Mouse (Mus musculus) activated CD4-positive, CD25-positive, alpha-beta regulatory T cell, adult 4 months (primary cell): ENCODE data around the gene T. TPM values are rescaled to one million over a fixed set of nuclear protein-coding genes. Genes with fewer than 3 reads are reported as not detected.

ENCODE experiments used
- polyA plus RNA-seq, 2 experiments: library from polyadenylated mRNA; unstranded; fragments of 100-300 nt; shearing (Covaris generic); gene quantifications; one replicate each; pipeline ENCODE4 v1.2.1; 2017

The T gene
- polyA plus RNA-seq, 2 experiments from 2014 or later = not detected

Other genes starting within 250 kb of the T start
- gene Ccr6, start 198.4 kb upstream of the T start, polyA plus RNA-seq = 10 to 100 TPM; 90.9 to 94.0 TPM
- 100 to 1,000 TPM; 223 to 231 TPM for gene Mpc1, start 151.5 kb upstream of the T start, polyA plus RNA-seq
- gene Sft2d1, start 123.3 kb upstream of the T start, polyA plus RNA-seq = 100 to 1,000 TPM; 122 to 128 TPM
- under 1 TPM in 1 of 2 experiments, not detected in 1; 0.13 TPM for gene Prr18, start 97.0 kb upstream of the T start, polyA plus RNA-seq
- under 1 TPM in 1 of 2 experiments, not detected in 1; 0.63 TPM for gene T2, start 78.4 kb upstream of the T start, polyA plus RNA-seq
- not detected for gene Pde10a, start 90.9 kb downstream of the T start, polyA plus RNA-seq
- 1 to 10 TPM in 1 of 2 experiments, not detected in 1; 4.2 TPM for gene Gm17087, start 132.5 kb downstream of the T start, polyA plus RNA-seq